Mouse (Mus musculus): Measurements from ENCODE around the gene Elmo2.

The Elmo2 gene

GRCm38 (mm10) chr2:165288315-165289031 lies 37.8 kb downstream of the Elmo2 start:
- DNase-seq (ENCODE audit: low read depth): no peak

- DNase-seq (ENCODE audit: low read depth): peak; percentile 73
Observed at GRCm38 (mm10) chr2:165287202-165287984, 38.9 kb downstream of the Elmo2 start, which contains the start of gene Slc35c2. Gene Slc35c2 (minus strand): TSS chr2:165287869.

DNA sequence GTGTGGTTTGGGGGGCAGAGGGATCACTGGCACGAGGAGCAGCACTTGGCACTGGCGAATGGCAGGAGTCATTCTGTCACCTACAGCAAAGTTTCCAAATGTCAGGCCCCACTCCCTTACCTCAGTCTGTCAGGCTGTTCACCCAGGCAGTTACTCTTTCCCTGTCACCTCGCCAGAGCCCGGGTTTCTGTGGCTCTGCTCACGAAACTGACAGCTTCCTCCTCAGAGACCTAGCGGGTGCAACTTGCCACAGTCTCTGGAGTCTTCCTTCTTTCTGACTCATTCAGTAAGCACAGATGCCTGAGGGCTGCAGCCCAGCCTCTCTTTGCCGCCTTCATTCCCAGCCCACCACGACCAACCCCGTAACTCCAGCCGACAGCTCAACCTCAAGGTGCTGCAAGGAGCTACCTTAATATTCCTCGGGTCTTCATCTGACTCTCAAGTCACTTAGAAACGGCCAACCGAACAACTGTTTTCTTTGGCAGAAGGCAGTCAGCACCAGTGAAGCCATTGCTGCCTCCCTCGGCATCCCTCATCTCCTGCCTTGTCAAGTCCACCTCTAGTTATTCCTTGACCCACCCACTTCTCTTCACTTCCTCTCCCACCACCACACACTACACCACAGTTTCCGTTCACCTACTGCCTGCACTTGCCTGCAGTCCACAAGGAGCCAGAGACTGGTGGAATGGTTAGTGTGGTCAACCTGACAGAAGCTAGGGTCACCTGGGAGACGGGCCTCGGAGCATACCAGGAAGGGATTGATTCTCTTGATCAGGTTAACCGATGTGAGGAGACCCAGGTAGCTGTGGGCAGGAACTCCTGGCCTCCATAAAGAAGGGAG lies 39.7 kb downstream of the Elmo2 start:
- DNase-seq (ENCODE audit: low read depth): peak; percentile 49

DNA sequence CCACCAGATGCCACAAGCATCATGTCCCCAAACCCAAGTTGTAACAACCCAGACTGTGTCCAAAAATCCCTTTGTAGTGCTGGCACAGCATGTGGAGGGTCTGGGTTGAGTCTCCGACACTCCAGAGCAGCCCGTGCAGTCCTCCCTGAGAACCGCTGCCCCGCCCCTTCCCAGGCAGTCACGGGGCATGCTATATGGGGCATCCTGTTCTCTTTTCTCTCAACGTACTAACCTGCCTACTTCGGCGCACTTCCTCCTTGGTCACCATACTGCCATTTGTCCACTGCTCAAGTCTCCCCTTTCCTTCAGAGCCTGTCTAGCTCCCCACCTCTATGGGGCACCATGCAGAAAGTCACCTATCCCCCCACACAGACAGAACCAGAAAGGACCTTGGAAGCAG lies 40.7 kb downstream of the Elmo2 start:
- peak; percentile 24 for DNase-seq (ENCODE audit: low read depth)

DNA sequence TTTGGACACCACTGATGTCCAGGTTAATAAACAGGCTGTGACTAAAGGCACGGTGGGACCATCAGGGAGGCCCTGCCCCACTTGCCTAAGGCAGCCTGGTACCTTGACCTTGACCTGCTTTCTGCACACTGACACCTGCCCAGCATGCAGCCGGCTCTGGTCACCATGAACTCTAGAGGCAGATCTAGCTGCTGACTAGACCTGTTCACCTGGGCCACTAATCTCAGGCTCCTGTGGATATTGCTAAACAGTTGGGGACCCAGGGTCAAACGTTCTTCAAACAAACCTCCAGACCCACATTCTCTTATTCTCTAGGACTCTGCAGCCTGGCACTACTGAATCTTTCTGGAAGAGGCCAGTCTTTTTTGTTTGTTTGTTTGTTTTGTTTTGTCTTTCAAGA lies 41.2 kb downstream of the Elmo2 start:
- no peak for DNase-seq (ENCODE audit: low read depth)

DNA sequence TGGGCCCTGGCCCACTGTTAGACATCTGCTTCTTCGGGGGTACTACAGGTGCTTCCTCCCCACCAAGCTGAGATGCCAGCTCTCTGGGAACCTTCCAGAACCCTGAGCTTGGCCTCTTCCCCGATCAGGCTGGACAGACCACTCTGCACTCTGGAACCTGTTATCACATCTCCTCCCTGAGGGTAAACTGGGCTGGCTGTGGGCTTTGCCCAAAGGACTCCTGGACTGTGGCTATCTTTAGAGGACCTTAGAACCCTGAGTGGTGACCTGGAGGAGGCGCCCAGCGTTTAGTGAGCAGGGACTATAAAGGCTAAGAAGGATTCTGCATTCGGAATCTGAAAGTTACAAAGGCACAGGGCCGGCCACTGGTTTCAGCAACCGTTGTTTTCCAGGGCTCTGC lies 41.9 kb downstream of the Elmo2 start:
- no peak for DNase-seq (ENCODE audit: low read depth)

DNA sequence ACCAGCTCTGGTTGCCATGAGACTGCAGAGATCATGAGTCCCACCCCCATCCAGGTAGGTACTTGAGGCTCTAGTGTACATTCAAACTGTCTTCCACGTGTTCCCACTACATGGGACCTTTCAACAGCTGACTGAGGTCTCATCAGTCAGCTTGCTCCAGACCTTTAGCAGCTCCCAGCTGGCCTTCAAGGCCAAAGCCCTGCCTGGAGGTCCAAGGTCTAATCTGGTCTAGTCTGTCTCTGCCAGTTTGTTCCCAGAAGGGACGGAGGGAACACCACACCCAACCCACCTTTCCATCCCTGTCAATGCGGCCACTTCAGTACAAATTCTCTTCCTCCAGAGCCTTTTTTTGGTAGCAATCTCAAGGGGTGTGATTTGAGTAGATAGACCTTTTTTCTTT lies 42.6 kb downstream of the Elmo2 start:
- DNase-seq (ENCODE audit: low read depth): no peak

- no peak for DNase-seq (ENCODE audit: low read depth)
Observed at GRCm38 (mm10) chr2:165281779-165282311, 44.4 kb downstream of the Elmo2 start.

DNA sequence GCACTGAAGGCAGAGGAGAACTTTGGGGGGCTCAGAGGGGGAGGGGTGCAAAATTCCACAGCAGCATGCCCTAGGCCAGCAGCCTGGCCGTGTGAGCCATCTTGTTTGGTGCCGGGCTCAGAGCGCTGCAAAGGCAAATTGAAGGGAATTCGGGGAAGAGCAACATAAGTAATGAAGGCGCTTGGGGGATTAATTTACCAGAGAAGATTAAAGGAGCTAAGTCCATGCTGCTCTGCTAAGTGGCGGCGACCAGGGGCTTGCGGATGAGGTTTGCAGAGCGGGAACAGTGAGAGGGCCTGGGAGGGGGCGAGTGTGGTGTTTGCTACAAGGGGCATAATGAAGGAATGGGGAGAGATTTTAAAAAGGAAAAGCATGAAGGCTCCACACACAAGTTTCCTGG lies 46.9 kb downstream of the Elmo2 start:
- no peak for DNase-seq (ENCODE audit: low read depth)

DNA sequence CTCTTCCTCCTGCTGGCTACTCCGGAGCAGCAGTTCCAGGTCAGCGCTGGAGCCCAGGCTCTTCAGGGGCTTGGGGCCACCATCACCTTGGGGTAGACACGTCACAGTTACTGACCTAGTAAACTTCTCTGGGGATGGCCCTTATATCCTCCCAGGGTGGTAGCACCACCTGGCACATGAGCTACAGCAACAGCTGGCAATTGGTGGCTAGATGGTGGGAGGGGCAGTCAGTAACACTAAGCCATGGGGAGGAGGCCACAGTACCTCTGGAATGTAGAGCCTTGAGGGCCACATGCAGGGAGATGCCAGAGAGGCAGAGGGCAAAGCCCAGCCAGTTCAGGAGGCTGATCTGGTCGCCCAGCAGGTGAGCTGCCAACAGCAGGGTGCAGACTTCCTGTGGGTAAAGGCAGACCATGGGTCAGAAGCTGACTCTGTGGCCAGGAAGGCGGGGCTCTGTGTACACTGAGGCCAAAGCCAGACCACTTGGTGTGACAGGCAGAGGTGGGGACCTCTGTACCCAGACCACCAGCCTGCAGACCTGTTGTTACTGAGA lies 49.0 kb downstream of the Elmo2 start:
- DNase-seq (ENCODE audit: low read depth): no peak

DNA sequence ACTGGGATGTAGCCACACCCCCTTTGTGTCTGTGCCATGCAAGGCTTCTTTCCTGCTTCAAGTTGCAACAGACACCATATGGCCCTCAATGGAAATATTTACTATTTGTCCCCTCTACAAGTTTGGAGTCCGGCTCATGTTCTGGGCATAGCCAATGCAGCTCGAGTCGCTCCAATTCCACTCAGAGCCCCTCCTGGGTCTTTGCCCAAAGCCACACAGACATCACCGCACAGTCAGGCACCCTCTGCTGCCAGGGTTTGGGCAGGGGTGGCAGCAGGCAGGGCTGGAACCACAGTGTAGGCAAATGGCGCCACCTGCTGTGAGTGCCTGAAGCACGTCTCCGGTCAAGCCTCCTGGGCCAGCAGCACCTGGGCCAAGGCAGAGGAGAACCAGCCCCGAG lies 50.5 kb downstream of the Elmo2 start:
- DNase-seq (ENCODE audit: low read depth): peak; percentile 22

DNA sequence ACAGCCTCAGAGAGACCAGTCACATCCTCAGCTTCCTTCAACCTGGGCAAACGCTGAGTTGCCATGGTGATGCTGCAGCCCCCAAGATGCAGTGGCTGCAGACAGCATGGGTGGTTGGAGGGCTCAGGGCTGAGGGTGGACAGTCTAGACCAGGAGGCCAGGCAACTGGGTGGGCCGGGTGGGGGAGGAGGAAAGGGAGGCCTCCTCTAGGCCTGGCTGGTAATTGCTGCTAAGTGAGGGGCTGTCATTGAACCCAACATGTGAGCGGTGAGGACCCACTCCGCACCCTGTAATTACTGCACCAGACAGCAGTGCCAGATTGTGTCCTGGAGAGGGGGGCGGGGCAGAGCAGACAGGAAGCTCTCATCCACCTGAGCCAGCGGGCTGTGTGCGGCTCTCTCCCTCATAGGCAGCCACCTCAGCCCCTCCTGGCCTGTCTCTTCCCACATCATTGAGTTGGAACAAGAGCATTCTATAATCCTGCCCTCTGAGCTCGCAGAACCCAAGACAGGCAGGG lies 51.1 kb downstream of the Elmo2 start:
- no peak for DNase-seq (ENCODE audit: low read depth)

DNA sequence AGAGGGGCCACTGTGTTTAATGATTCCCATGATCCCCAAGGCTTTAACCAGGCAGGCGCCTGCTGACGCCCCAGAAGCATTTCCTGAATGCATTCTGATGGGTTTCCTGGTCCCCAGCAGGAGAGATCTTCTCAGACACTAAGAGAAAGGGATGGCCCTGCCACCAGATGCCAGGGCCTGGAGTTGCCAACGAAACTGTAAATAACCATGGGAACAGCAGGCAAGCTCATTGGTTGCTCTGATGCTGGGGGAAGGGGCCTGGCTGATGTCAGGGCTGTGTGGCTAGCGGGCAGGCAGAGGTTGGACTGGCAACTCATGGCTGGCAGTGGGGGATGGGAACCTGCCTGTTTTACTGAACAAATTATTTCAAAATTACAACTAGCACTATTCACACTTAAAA lies 52.7 kb downstream of the Elmo2 start:
- DNase-seq (ENCODE audit: low read depth): no peak

- DNase-seq (ENCODE audit: low read depth): no peak
Observed at GRCm38 (mm10) chr2:165271326-165271725, 55.0 kb downstream of the Elmo2 start.

DNA sequence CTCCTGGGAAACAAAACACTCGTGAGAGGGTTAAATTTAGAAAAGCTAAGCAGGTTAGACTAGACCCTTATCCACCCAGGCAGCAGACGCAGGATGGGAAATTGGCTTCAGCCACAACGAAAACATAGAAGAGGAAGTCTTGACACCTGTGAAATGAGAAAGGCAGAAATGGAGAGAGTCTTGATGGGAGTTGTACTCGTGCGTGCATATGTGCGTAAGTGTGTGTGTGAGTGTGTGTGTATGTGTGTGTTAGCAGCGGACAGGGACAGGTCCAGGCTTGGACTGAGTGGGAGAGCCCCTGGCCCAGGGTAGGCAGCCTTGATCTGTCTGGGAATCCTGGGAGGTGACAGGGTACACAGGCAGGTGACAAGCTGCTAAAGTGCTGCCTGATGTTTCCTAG lies 55.4 kb downstream of the Elmo2 start:
- no peak for DNase-seq (ENCODE audit: low read depth)

- DNase-seq (ENCODE audit: low read depth): no peak
Observed at GRCm38 (mm10) chr2:165266739-165267138, 59.5 kb downstream of the Elmo2 start.

GRCm38 (mm10) chr2:165263861-165264260 lies 62.4 kb downstream of the Elmo2 start:
- no peak for DNase-seq (ENCODE audit: low read depth)

DNA sequence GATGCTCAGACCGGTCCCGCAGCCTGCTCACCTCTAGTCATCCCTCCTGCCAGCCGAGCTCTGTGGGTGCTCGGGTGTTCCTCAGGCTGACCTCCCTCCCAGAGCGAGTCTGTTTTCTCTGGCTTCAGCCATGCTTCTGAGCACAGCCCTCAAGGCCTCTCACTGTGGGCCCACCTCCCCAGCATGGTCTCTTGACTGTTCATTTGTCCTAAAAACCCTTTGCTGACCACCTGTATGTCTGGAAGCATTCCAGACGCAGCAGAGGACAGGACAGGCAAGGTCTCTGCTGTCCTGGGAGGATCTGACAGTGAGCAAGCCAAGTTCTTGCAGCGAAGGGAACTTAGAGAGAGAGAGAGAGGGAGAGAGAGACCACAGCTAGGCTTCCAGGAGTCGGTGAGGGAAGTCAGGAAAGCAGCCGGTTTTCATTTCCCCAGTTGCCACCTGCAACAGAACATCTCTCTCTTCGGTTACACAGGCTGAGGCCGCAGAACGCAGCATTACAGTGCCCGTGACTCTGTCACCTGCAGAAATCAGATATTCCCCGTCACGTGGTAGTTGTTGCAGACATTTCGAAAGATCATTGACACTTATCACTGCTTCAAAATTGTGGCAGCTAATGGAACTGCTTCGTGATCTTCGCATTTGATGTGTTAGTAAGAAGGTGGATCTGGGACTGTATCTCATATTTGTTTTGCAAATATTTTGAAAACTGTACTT lies 63.8 kb downstream of the Elmo2 start:
- DNase-seq (ENCODE audit: low read depth): no peak

- DNase-seq (ENCODE audit: low read depth): no peak
Observed at GRCm38 (mm10) chr2:165259859-165260258, 66.4 kb downstream of the Elmo2 start.

- no peak for DNase-seq (ENCODE audit: low read depth)
Observed at GRCm38 (mm10) chr2:165258321-165258720, 68.0 kb downstream of the Elmo2 start.
